Mouse (Mus musculus): Measurements from ENCODE around the gene Fam90a1a. TPM values are rescaled to one million over a fixed set of nuclear protein-coding genes. Genes with fewer than 3 reads are reported as not detected.

Gene Fam90a1a
- polyA plus RNA-seq (2014; fragmentation: Illumina TruSeq; extraction: RNeasy Lipid Tissue Mini Kit (QIAGEN cat#74804); ENCODE audit: low read depth, low replicate concordance): not detected

GRCm38 (mm10) chr8:21958414-21958813 lies at the start of gene Fam90a1a:
Gene Fam90a1a, plus strand, starts transcription at chr8:21958714.

DNA sequence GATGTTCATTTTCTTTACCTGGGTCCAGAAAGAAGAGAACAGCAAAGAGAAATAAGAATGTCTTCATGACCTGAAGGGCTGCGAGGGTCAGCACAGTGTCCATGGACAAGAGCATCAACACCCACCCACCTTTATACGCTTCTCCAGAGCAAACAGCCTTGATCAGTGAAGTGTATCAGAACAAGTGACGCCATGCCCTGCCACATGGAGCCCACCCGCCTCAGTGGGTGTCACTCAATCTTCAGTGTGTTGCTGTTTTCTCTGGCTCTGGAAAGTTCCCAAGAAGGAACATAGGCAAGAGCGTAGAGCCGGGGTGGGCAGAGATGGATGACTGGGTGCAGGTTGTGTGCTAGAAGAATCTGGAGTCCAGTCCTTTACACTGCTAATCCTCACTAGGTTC lies 25.9 kb upstream of the Fam90a1a start, which contains the start of gene Defb15:
Defb15 (minus strand) TSS at position 101 of the 400 bp plus-strand sequence.

GRCm38 (mm10) chr8:21938052-21938451 lies 20.5 kb upstream of the Fam90a1a start, which contains the start of gene Defb35:
Gene Defb35, plus strand, starts transcription at chr8:21938352.

GRCm38 (mm10) chr8:21946462-21946861 lies 12.1 kb upstream of the Fam90a1a start, which contains the start of gene Defb13:
Gene Defb13, plus strand, starts transcription at chr8:21946762.

GRCm38 (mm10) chr8:21969475-21969874 lies 11.0 kb downstream of the Fam90a1a start, which contains the start of gene Ccdc70:
Gene Ccdc70, plus strand, starts transcription at chr8:21969775.

Other genes starting within 250 kb of the Fam90a1a start
- not detected for gene Defa24, start 224.2 kb upstream of the Fam90a1a start, polyA plus RNA-seq (2014; fragmentation: Illumina TruSeq; extraction: RNeasy Lipid Tissue Mini Kit (QIAGEN cat#74804); ENCODE audit: low read depth, low replicate concordance)
- not detected for gene Defb50, start 135.2 kb upstream of the Fam90a1a start, polyA plus RNA-seq (2014; fragmentation: Illumina TruSeq; extraction: RNeasy Lipid Tissue Mini Kit (QIAGEN cat#74804); ENCODE audit: low read depth, low replicate concordance)
- not detected for gene Defb2, start 118.8 kb upstream of the Fam90a1a start, polyA plus RNA-seq (2014; fragmentation: Illumina TruSeq; extraction: RNeasy Lipid Tissue Mini Kit (QIAGEN cat#74804); ENCODE audit: low read depth, low replicate concordance)
- gene Defb10, start 99.8 kb upstream of the Fam90a1a start, polyA plus RNA-seq (2014; fragmentation: Illumina TruSeq; extraction: RNeasy Lipid Tissue Mini Kit (QIAGEN cat#74804); ENCODE audit: low read depth, low replicate concordance): not detected
- gene Defb9, start 73.3 kb upstream of the Fam90a1a start, polyA plus RNA-seq (2014; fragmentation: Illumina TruSeq; extraction: RNeasy Lipid Tissue Mini Kit (QIAGEN cat#74804); ENCODE audit: low read depth, low replicate concordance): not detected
- not detected for gene Defb11, start 52.3 kb upstream of the Fam90a1a start, polyA plus RNA-seq (2014; fragmentation: Illumina TruSeq; extraction: RNeasy Lipid Tissue Mini Kit (QIAGEN cat#74804); ENCODE audit: low read depth, low replicate concordance)
- not detected for gene Defb15, start 26.0 kb upstream of the Fam90a1a start, polyA plus RNA-seq (2014; fragmentation: Illumina TruSeq; extraction: RNeasy Lipid Tissue Mini Kit (QIAGEN cat#74804); ENCODE audit: low read depth, low replicate concordance)
- gene Defb35, start 20.4 kb upstream of the Fam90a1a start, polyA plus RNA-seq (2014; fragmentation: Illumina TruSeq; extraction: RNeasy Lipid Tissue Mini Kit (QIAGEN cat#74804); ENCODE audit: low read depth, low replicate concordance): not detected
- gene Defb13, start 12.0 kb upstream of the Fam90a1a start, polyA plus RNA-seq (2014; fragmentation: Illumina TruSeq; extraction: RNeasy Lipid Tissue Mini Kit (QIAGEN cat#74804); ENCODE audit: low read depth, low replicate concordance): not detected
- gene Ccdc70, start 11.1 kb downstream of the Fam90a1a start, polyA plus RNA-seq (2014; fragmentation: Illumina TruSeq; extraction: RNeasy Lipid Tissue Mini Kit (QIAGEN cat#74804); ENCODE audit: low read depth, low replicate concordance): not detected
- gene Atp7b, start 101.6 kb downstream of the Fam90a1a start, polyA plus RNA-seq (2014; fragmentation: Illumina TruSeq; extraction: RNeasy Lipid Tissue Mini Kit (QIAGEN cat#74804); ENCODE audit: low read depth, low replicate concordance): 2.8 TPM
- gene Alg11, start 102.0 kb downstream of the Fam90a1a start, polyA plus RNA-seq (2014; fragmentation: Illumina TruSeq; extraction: RNeasy Lipid Tissue Mini Kit (QIAGEN cat#74804); ENCODE audit: low read depth, low replicate concordance): 26.8 TPM
- 0.56 TPM for gene Nek5, start 166.3 kb downstream of the Fam90a1a start, polyA plus RNA-seq (2014; fragmentation: Illumina TruSeq; extraction: RNeasy Lipid Tissue Mini Kit (QIAGEN cat#74804); ENCODE audit: low read depth, low replicate concordance)
- gene Nek3, start 207.7 kb downstream of the Fam90a1a start, polyA plus RNA-seq (2014; fragmentation: Illumina TruSeq; extraction: RNeasy Lipid Tissue Mini Kit (QIAGEN cat#74804); ENCODE audit: low read depth, low replicate concordance): 1.1 TPM
- not detected for gene Ckap2, start 227.1 kb downstream of the Fam90a1a start, polyA plus RNA-seq (2014; fragmentation: Illumina TruSeq; extraction: RNeasy Lipid Tissue Mini Kit (QIAGEN cat#74804); ENCODE audit: low read depth, low replicate concordance)
- 19.4 TPM for gene Vps36, start 234.1 kb downstream of the Fam90a1a start, polyA plus RNA-seq (2014; fragmentation: Illumina TruSeq; extraction: RNeasy Lipid Tissue Mini Kit (QIAGEN cat#74804); ENCODE audit: low read depth, low replicate concordance)